Mouse (Mus musculus) splenic B cell, adult 2 months (primary cell): Measurements from ENCODE around the gene Wdr38.

ENCODE experiments used
- DNase-seq: peaks from one replicate; pipeline ENCODE4 v3.0.0-alpha.2; 2011; ENCODE audit warnings: low read depth, low spot score
- H3K27me3 ChIP-seq: 2 replicates; pipeline ENCODE4 v1.6.1; 2012; ENCODE audit warnings: mild to moderate bottlenecking, low read length, moderate library complexity, mixed read lengths; ENCODE audit not compliant: control insufficient read depth, poor library complexity, insufficient read depth, severe bottlenecking
- H3K36me3 ChIP-seq: 2 replicates; pipeline ENCODE4 v1.6.1; 2012; ENCODE audit warnings: mild to moderate bottlenecking, low read length, moderate library complexity, mixed read lengths; ENCODE audit not compliant: control insufficient read depth, poor library complexity, insufficient read depth, severe bottlenecking

Wdr38 gene

GRCm38 (mm10) chr2:38977837-38978236, 19.4 kb upstream of the Wdr38 start:
- no peak for DNase-seq
- H3K27me3 ChIP-seq, result no peaks in the 10 kb centered on the region
- H3K36me3 ChIP-seq, result no peaks in the 10 kb centered on the region

- peak; percentile 31 for DNase-seq
- no peaks in the 10 kb centered on the region for H3K27me3 ChIP-seq
- H3K36me3 ChIP-seq, result no peaks in the 10 kb centered on the region
These were observed 13.8 kb upstream of the Wdr38 start for GRCm38 (mm10) chr2:38983456-38983855.

GRCm38 (mm10) chr2:38986580-38986979, 10.7 kb upstream of the Wdr38 start:
- no peak for DNase-seq
- Histone ChIP-seq H3K36me3 (no peaks in the 10 kb centered on the region), H3K27me3 (no peaks in the 10 kb centered on the region)

- H3K36me3 ChIP-seq, result no peaks in the 10 kb centered on the region
- no peak for DNase-seq
- no peaks in the 10 kb centered on the region for H3K27me3 ChIP-seq
These were observed 9.9 kb upstream of the Wdr38 start for GRCm38 (mm10) chr2:38987371-38987770.

DNA sequence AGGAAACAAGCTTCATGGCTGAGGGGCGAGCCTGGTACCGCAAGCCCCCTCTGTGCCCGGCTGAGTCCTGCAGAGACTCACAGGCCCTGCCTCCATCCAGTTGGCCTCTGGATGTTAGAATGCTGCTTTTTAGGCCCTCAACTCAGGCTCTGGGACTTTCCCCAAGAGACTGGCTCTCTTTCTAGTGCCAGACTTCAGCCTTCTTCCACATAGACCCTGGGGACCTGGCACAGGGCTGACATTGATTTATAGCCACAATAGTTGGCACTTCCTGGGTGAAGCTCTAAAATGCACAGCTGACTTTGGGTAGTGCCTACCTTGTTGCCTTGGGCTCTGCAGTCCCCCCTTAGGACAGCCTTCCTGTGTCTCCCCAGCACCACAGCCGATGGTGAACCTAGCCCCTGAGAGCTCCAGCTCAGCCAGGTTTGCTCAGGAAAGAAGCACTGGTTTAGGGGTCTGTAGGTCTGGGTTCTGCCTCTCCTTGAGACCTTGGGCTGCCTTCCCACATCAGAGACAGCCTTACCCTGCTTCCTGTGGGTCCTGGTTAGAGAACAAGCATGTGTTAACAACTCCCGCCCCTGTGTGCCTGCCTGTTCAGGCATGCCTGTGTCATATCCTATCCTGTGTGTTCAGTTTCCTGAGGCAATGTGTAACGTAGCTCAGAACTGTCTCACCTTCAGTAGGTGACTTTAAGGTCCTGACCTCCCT, 9.3 kb upstream of the Wdr38 start:
- H3K36me3 ChIP-seq, result no peaks in the 10 kb centered on the region
- H3K27me3 ChIP-seq, result no peaks in the 10 kb centered on the region
- DNase-seq, result no peak

DNA sequence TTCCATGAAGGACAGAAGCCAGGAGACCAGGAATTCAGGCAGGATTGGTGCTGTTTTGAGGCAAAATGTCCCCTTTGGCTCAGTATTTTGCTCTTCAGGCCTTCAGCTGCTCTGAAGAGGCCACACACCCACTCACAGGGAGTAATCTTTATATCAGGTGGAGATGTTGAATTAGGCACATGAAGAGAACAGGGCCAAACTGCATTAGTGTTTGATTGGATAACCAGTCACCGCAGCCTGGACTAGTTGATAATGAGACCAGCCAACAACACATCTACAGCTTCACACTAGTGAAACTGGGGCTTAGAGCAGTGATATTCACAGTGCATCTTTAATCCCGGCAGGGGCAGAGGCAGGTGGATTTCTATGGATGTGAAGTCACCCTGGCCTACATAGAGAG, 8.3 kb upstream of the Wdr38 start:
- Histone ChIP-seq H3K27me3 (no peaks in the 10 kb centered on the region), H3K36me3 (no peaks in the 10 kb centered on the region)
- no peak for DNase-seq

DNA sequence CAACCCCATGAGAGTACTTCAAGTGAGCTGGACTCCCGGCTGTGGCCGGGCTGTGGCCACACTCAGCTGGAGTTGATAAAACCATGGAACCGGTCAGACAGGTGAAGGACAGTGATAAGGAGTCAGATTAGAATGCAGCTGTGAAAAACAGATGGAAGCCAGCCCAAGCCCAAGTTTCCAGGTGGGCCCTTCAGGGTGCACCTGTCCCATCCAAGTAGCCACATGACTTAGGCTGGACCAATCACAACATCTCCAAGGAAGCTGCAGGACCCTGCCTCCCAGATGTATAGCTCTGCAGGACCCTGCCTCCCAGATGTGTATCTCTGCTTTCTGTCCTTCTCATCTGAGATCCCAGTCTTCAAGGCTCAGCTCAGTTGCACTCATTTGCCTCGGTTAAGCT, 5.3 kb upstream of the Wdr38 start:
- H3K36me3 ChIP-seq, result no peaks in the 10 kb centered on the region
- no peak for DNase-seq

DNA sequence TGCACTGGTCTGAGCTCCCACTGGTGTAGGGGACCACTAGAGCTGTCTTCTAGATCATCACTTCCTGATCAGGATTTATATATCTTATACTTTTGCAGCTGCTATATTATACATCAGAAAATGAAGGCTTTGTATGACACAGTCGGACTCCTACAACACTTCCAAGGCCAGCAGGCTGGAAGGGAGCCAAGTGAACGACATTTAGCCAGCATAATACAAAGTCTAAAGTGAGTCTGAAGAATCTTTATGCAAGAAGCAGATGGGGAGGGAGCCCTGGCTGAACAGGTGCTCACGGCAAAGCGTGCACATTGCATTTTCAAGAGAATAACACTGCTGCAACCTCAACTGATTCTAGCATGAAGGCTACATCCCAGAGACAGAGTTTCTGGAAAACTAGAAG, 4.8 kb upstream of the Wdr38 start:
- no peaks in the 10 kb centered on the region for H3K36me3 ChIP-seq
- DNase-seq, result no peak
- no peaks in the 10 kb centered on the region for H3K27me3 ChIP-seq

More for the DNA sequence above, 5.3 kb upstream of the Wdr38 start:
- no peaks in the 10 kb centered on the region for H3K27me3 ChIP-seq

DNA sequence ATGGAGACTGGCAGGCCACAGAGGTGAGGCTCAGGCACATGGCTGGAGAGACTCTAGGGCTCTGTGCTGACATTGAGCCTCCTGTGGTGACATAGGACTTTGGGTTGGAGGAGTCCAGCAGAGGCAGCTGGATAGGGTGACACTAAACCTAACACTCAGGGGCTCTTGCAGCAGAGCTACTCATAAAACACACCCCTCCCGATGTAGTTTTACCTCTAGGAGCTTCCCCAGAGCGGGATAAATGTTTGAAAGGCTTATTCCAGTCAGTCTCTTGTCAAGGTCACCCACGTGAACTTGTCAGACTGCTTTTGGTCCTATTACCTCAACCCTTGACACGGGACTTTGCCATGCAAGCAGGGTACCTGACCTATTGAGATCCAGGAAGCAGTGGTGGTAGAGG, 2.1 kb downstream of the Wdr38 start:
- no peak for DNase-seq
- Histone ChIP-seq H3K36me3 (peaks cover 8% of the 10 kb centered on the region; the same call in 1 of the 2 replicates), H3K27me3 (no peaks in the 10 kb centered on the region)

GRCm38 (mm10) chr2:38999910-39000586, 2.8 kb downstream of the Wdr38 start:
- Histone ChIP-seq H3K36me3 (peaks cover 8% of the 10 kb centered on the region; the same call in 1 of the 2 replicates), H3K27me3 (no peaks in the 10 kb centered on the region)
- no peak for DNase-seq

GRCm38 (mm10) chr2:39000587-39000919, 3.3 kb downstream of the Wdr38 start:
- DNase-seq, result no peak
- H3K27me3 ChIP-seq, result no peaks in the 10 kb centered on the region

DNA sequence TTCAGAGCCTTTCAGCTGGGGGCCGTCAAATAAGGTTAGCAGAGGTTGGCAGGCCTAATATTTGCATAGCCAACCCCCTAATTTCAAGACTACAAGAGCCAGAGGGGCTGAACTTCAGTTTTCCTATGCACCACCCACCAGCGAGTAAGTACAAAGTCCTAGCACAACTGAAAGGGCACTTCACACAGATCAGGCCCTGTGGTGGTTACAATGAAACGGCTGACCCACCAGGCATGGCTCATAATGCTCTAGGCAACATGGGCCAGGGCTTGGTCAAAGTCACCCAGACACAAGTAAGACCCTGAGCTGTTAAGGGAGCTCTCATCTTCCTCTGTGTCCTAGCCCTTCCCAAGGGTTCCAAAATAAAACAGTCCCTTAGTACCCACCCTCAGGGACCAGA, 4.6 kb downstream of the Wdr38 start:
- Histone ChIP-seq H3K36me3 (peaks cover 8% of the 10 kb centered on the region; the same call in 1 of the 2 replicates), H3K27me3 (no peaks in the 10 kb centered on the region)
- DNase-seq, result no peak

More at GRCm38 (mm10) chr2:39000587-39000919, 3.3 kb downstream of the Wdr38 start:
- peaks cover 8% of the 10 kb centered on the region; the same call in 1 of the 2 replicates for H3K36me3 ChIP-seq

- DNase-seq, result no peak
- no peaks in the 10 kb centered on the region for H3K27me3 ChIP-seq
- peaks cover 8% of the 10 kb centered on the region; the same call in 1 of the 2 replicates for H3K36me3 ChIP-seq
These were observed 5.8 kb downstream of the Wdr38 start for GRCm38 (mm10) chr2:39003106-39003505.

DNA sequence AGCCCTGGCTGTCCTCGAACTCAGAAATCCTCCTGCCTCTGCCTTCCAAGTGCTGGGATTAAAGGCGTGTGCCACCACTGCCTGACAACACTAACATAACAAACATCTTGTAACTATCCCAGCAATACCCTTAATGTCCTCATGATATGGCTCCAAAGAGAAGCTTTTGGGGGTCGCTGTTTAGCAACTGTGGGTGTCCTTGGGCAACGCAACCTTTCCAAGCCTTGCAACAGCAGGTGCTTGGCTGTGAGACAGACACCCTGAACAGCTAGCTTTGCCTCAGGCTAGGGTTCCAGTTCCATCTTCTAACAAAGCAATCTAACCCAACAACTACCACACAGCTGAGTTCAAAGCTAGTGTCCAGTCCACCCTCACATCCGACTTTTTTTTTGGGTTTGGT, 6.2 kb downstream of the Wdr38 start:
- H3K36me3 ChIP-seq, result peaks cover 8% of the 10 kb centered on the region; the same call in 1 of the 2 replicates
- H3K27me3 ChIP-seq, result no peaks in the 10 kb centered on the region
- DNase-seq, result no peak

- H3K27me3 ChIP-seq, result no peaks in the 10 kb centered on the region
- H3K36me3 ChIP-seq, result peaks cover 8% of the 10 kb centered on the region; the same call in 1 of the 2 replicates
- DNase-seq, result peak; percentile 69
These were observed 7.1 kb downstream of the Wdr38 start for GRCm38 (mm10) chr2:39004372-39004771.
